Mouse (Mus musculus) left cerebral cortex, postnatal 4 days (tissue): ENCODE data around the gene Zfp42. TPM values are rescaled to one million over a fixed set of nuclear protein-coding genes. Genes with fewer than 3 reads are reported as not detected.
"Not testable (repeated sequence)": the region's sequence is repeated elsewhere in the genome, so short reads cannot be mapped to it uniquely, and the experiment has no call there.

Experiments used
- DNase-seq: peaks from one replicate; pipeline ENCODE4 v3.0.0-alpha.2; 2022
- intact Hi-C: fragments of 180-260 bp; cut with DNase I; formaldehyde crosslinking; loops from one replicate; pipeline ENCODE4 v1.15.1; 2025
- total RNA-seq, 2 experiments: library from RNA; stranded (reverse); gene quantifications; 2 replicates each; pipeline ENCODE4 v1.2.3; 2021

Gene Zfp42
- total RNA-seq = not detected

- DNase-seq = no peak
- intact Hi-C loops = no loop called here
These were observed at the start of gene Zfp42 for GRCm38 (mm10) chr8:43306896-43307295. TSS of gene Zfp42 (minus strand) at chr8:43306980.

- intact Hi-C loops = no loop called here
- DNase-seq = no peak
These were observed 49.4 kb upstream of the Zfp42 start for GRCm38 (mm10) chr8:43356069-43356770.

- intact Hi-C loops, DNase-seq: not testable (repeated sequence)
These were observed 45.5 kb upstream of the Zfp42 start for GRCm38 (mm10) chr8:43352241-43352640.

GRCm38 (mm10) chr8:43338555-43338954 is 31.8 kb upstream of the Zfp42 start:
- intact Hi-C loops = no loop called here
- no peak for DNase-seq

GRCm38 (mm10) chr8:43333465-43333864 is 26.7 kb upstream of the Zfp42 start:
- peak; percentile 10 for DNase-seq
- intact Hi-C loops = no loop called here

GRCm38 (mm10) chr8:43331657-43332056 is 24.9 kb upstream of the Zfp42 start:
- no peak for DNase-seq
- intact Hi-C loops = no loop called here

- intact Hi-C loops = no loop called here
These were observed 23.3 kb upstream of the Zfp42 start for GRCm38 (mm10) chr8:43329913-43330705.

GRCm38 (mm10) chr8:43328666-43329065 is 21.9 kb upstream of the Zfp42 start:
- DNase-seq = no peak
- intact Hi-C loops = no loop called here

More at GRCm38 (mm10) chr8:43329913-43330705, 23.3 kb upstream of the Zfp42 start:
- DNase-seq = no peak

GRCm38 (mm10) chr8:43320771-43321170 is 14.0 kb upstream of the Zfp42 start:
- DNase-seq = no peak
- intact Hi-C loops = no loop called here

- DNase-seq = no peak
- intact Hi-C loops = no loop called here
These were observed 1.4 kb upstream of the Zfp42 start for GRCm38 (mm10) chr8:43308213-43308612.

GRCm38 (mm10) chr8:43305676-43306075 is 1.1 kb downstream of the Zfp42 start:
- intact Hi-C loops = no loop called here
- DNase-seq = no peak

GRCm38 (mm10) chr8:43299796-43300195 is 7.0 kb downstream of the Zfp42 start:
- no peak for DNase-seq
- intact Hi-C loops = no loop called here

- no peak for DNase-seq
- intact Hi-C loops = no loop called here
These were observed 11.0 kb downstream of the Zfp42 start for GRCm38 (mm10) chr8:43295826-43296225.

- intact Hi-C loops = no loop called here
- no peak for DNase-seq
These were observed 12.6 kb downstream of the Zfp42 start for GRCm38 (mm10) chr8:43294191-43294590.

GRCm38 (mm10) chr8:43290424-43291111 is 16.2 kb downstream of the Zfp42 start:
- intact Hi-C loops = no loop called here
- DNase-seq = no peak

- intact Hi-C loops = no loop called here
- DNase-seq = no peak
These were observed 17.0 kb downstream of the Zfp42 start for GRCm38 (mm10) chr8:43289781-43290180.

GRCm38 (mm10) chr8:43288840-43289239 is 17.9 kb downstream of the Zfp42 start:
- no peak for DNase-seq

GRCm38 (mm10) chr8:43287456-43287855 is 19.3 kb downstream of the Zfp42 start:
- intact Hi-C loops = no loop called here
- DNase-seq = no peak

More at GRCm38 (mm10) chr8:43288840-43289239, 17.9 kb downstream of the Zfp42 start:
- intact Hi-C loops = no loop called here

- intact Hi-C loops = no loop called here
- DNase-seq = no peak
These were observed 23.5 kb downstream of the Zfp42 start for GRCm38 (mm10) chr8:43283231-43283630.

- intact Hi-C loops = no loop called here
- DNase-seq = no peak
These were observed 28.4 kb downstream of the Zfp42 start for GRCm38 (mm10) chr8:43278397-43278796.

- no peak for DNase-seq
- intact Hi-C loops = no loop called here
These were observed 45.8 kb downstream of the Zfp42 start for GRCm38 (mm10) chr8:43260961-43261360.
